Mouse (Mus musculus) stomach, embryonic 15.5 days (tissue): ENCODE data around the gene Fam83d. TPM values are rescaled to one million over a fixed set of nuclear protein-coding genes. Genes with fewer than 3 reads are reported as not detected.
"Not testable (repeated sequence)": the region's sequence is repeated elsewhere in the genome, so short reads cannot be mapped to it uniquely, and the experiment has no call there.

ENCODE experiments used
- ATAC-seq: fragments of 200-750 bp; cut with Nextera tagmentation; 2 replicates; pipeline ENCODE4 v1.8.0; 2017; ENCODE audit warnings: low read depth, moderate number of reproducible peaks, moderate TSS enrichment; ENCODE audit not compliant: insufficient read depth, low FRiP score
- H3K27ac ChIP-seq: fragments of 300-500 bp; sonication (generic); 2 replicates; pipeline ENCODE4 v1.5.1; 2015; ENCODE audit warnings: mild to moderate bottlenecking, inconsistent platforms
- H3K27me3 ChIP-seq: fragments of 300-500 bp; sonication (generic); replicated peaks from 2 replicates; pipeline ENCODE4 v1.6.1; 2015; ENCODE audit warnings: inconsistent platforms
- H3K36me3 ChIP-seq: fragments of 300-500 bp; sonication (generic); 2 replicates; pipeline ENCODE4 v1.6.1; 2015; ENCODE audit warnings: inconsistent platforms
- H3K4me1 ChIP-seq: fragments of 300-500 bp; sonication (generic); 2 replicates; pipeline ENCODE4 v1.6.1; 2015; ENCODE audit warnings: inconsistent platforms
- H3K4me2 ChIP-seq: fragments of 300-500 bp; sonication (generic); 2 replicates; pipeline ENCODE4 v1.6.1; 2015; ENCODE audit warnings: mild to moderate bottlenecking, inconsistent platforms
- H3K4me3 ChIP-seq: fragments of 300-500 bp; sonication (generic); replicated peaks from 2 replicates; pipeline ENCODE4 v1.5.1; 2015; ENCODE audit warnings: inconsistent platforms
- H3K9ac ChIP-seq: fragments of 300-500 bp; sonication (generic); 2 replicates; pipeline ENCODE4 v1.6.1; 2015; ENCODE audit warnings: inconsistent platforms
- H3K9me3 ChIP-seq: fragments of 300-500 bp; sonication (generic); 2 replicates; pipeline ENCODE4 v1.6.1; 2016; ENCODE audit warnings: inconsistent platforms
- WGBS: fragments of 180-500 bp; shearing (Covaris S2); methylation state at CpG from one replicate; pipeline ENCODE4 v1.1.7; 2015; 5-methylcytosine and 5-hydroxymethylcytosine counted together
- polyA plus RNA-seq: library from polyadenylated mRNA; unstranded; fragments of >200 nt; fragmentation: Nextera tagmentation; extraction: Ambion mirVana; gene quantifications from 2 replicates; pipeline ENCODE4 v1.2.1, GENCODE M21; 2015

Fam83d gene
- polyA plus RNA-seq, 1 experiment from 2014 or later, result 45.2 TPM

DNA sequence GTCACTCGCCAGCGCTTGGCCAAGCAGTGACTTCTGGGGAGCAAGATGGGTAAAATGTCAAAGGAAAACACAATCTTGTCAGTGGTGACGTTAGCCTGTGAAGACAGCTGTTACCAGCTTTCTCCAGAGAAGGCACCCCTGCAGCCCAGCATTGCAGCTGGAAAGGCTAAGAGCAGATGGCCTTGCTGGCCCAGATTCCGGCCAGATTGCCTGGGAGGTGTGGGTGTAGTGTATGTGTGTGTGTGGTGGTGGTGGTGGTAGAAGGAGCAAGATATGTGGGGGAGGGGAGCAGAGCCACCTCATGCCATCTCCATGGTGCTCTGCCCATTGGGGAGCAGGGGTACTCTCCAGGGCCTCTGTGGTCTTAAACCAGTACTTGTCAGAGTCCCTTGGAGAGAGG lies 34.8 kb upstream of the Fam83d start:
- Histone ChIP-seq H3K4me3 (no peak overlapping the region), H3K9ac (no peak overlapping the region), H3K36me3 (no peaks in the 10 kb centered on the region), H3K4me2 (no peak overlapping the region), H3K9me3 (no peaks in the 10 kb centered on the region), H3K27me3 (no peaks in the 10 kb centered on the region), H3K4me1 (0 out of 2 replicates have a peak, but pooled peaks cover 3% of the 10 kb centered on the region), H3K27ac (no peak overlapping the region)
- ATAC-seq, result no peak
- WGBS, result 72% methylated on average over 4 of the region's 4 CpGs

DNA sequence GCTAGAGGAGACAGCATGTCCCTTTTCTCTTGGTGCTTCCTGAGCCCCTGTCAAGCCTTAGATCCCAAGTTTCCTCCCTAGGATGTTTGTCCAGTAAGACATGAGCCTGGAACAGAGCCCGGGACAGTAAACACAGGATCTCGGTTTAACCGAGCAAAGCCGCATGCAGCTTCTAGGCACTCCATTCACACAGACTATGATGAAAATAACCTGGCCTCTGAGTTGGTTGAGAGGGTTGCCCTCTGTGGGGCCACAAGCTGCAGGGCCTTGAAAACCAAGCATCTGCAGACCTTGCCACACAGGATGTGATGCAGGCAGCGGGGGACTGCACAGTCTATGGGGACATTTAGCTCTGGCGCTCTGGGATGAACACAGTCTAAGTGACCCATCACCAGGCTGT lies 34.0 kb upstream of the Fam83d start:
- H3K4me1 ChIP-seq, result 0 out of 2 replicates have a peak, but pooled peaks cover 3% of the 10 kb centered on the region
- no peak overlapping the region for H3K9ac ChIP-seq
- H3K27me3 ChIP-seq, result no peaks in the 10 kb centered on the region
- no peaks in the 10 kb centered on the region for H3K9me3 ChIP-seq
- WGBS, result 57% methylated on average over 6 of the region's 6 CpGs
- no peak overlapping the region for H3K4me2 ChIP-seq
- ATAC-seq, result no peak
- no peaks in the 10 kb centered on the region for H3K36me3 ChIP-seq
- no peak overlapping the region for H3K4me3 ChIP-seq
- peak overlapping the region; percentile 26; the same call in 1 of the 2 replicates for H3K27ac ChIP-seq

DNA sequence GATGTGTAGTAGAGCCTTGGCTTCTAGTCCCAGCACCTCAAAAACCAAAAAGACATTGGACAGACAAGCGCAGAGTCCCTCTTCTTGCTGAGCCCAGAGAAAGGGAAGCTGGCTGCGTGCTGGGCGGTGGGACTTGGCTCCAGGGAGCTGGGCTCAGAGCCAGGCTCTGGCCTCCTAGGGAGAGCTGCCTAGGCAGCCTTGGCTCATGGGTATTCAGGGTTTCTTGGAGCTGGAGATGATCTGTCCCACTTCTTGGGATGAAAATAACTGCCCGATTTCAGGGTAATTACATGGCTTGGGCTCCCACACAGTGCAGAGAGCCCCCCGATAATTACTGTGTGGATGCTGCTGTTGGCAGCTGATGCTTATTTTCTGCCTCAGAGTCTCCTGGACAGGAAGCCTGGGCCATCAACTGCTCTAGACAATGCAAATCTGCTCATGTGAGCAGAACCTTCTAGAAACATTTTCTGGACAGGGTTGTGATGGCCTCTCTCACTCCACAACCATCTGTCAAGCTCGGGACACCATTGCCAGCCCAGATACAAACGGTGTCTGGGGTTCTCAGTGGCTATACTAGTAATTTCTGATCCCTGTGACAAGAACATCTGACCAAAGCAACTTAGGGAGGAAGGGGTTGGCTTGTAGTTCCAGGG lies 33.3 kb upstream of the Fam83d start:
- no peaks in the 10 kb centered on the region for H3K36me3 ChIP-seq
- H3K27ac ChIP-seq, result peak overlapping the region; percentile 26; the same call in 1 of the 2 replicates
- ATAC-seq, result no peak
- no peak overlapping the region for H3K4me2 ChIP-seq
- H3K9me3 ChIP-seq, result no peaks in the 10 kb centered on the region
- no peak overlapping the region for H3K9ac ChIP-seq
- 0 out of 2 replicates have a peak, but pooled peaks cover 3% of the 10 kb centered on the region for H3K4me1 ChIP-seq
- H3K4me3 ChIP-seq, result no peak overlapping the region
- 67% methylated on average over 7 of the region's 7 CpGs for WGBS
- no peaks in the 10 kb centered on the region for H3K27me3 ChIP-seq

DNA sequence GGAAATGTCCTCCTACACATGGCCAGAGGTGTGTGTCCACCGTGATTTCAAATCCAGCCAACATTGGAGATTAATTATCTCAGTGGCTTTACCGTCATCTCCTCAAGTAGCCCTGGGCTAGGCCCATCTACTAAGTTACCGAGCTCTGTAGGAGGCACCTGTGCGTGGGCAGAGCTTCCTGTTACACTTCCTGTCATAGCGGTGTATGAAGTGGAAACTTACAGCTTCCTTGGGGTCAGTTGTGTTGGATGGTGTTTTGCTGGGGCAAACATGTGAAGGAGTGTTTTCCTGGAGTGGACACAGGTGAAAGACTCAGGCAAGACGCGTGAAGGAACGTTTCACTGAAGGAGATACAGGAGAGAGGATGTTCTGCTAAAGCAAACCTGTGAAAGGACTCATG lies 32.6 kb upstream of the Fam83d start:
- Histone ChIP-seq H3K9me3 (no peaks in the 10 kb centered on the region), H3K9ac (no peak overlapping the region), H3K36me3 (no peaks in the 10 kb centered on the region), H3K4me3 (no peak overlapping the region), H3K27ac (no peak overlapping the region), H3K4me2 (no peak overlapping the region), H3K4me1 (0 out of 2 replicates have a peak, but pooled peaks cover 3% of the 10 kb centered on the region), H3K27me3 (no peaks in the 10 kb centered on the region)
- no peak for ATAC-seq
- whole genome bisulfite sequencing, result 86% methylated on average over 8 of the region's 8 CpGs

DNA sequence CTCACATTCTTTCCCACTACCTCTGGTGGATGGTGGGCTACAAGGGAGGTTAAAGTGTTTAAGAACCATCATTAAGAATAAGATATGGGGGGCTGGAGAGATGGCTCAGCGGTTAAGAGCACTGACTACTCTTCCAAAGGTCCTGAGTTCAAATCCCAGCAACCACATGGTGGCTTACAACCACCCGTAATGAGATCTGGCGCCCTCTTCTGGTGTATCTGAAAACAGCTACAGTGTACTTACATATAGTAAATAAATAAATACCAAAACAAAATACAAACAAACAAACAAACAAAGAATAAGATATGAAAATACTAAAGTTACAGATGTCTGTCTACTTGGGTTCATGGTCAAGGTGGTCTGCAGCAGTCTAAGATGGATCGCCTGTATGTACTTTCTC lies 31.6 kb upstream of the Fam83d start:
- H3K9me3 ChIP-seq, H3K36me3 ChIP-seq, H3K9ac ChIP-seq, ATAC-seq, H3K4me3 ChIP-seq, H3K4me2 ChIP-seq, H3K27me3 ChIP-seq, H3K4me1 ChIP-seq, H3K27ac ChIP-seq: not testable (repeated sequence)
- whole genome bisulfite sequencing, result 80% methylated on average over 4 of the region's 4 CpGs

DNA sequence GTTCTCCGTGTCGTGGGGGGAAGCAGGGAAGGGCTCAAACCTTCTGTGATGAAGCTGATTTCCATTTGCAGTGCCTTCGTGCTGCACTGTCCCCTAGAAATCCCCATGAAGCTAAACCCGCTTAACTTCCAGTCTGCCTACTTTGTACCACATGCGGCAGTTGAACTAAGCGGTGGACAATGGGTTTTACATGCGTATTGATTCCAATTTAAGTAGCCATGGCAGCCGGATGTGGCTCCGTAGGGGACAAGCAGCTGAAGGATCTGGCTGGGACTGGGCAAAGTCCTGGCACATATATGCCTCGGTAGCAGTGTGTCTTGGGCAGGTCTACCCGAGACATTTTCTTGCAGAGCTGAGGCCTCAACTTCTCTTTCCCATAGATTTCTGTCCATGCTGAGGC lies 29.3 kb upstream of the Fam83d start:
- no peaks in the 10 kb centered on the region for H3K9me3 ChIP-seq
- ATAC-seq, result no peak
- H3K27ac ChIP-seq, result no peak overlapping the region
- H3K4me1 ChIP-seq, result 0 out of 2 replicates have a peak, but pooled peaks cover 3% of the 10 kb centered on the region
- no peak overlapping the region for H3K4me2 ChIP-seq
- no peaks in the 10 kb centered on the region for H3K27me3 ChIP-seq
- WGBS, result 74% methylated on average over 11 of the region's 11 CpGs
- H3K4me3 ChIP-seq, result no peak overlapping the region
- H3K9ac ChIP-seq, result no peak overlapping the region
- H3K36me3 ChIP-seq, result no peaks in the 10 kb centered on the region

DNA sequence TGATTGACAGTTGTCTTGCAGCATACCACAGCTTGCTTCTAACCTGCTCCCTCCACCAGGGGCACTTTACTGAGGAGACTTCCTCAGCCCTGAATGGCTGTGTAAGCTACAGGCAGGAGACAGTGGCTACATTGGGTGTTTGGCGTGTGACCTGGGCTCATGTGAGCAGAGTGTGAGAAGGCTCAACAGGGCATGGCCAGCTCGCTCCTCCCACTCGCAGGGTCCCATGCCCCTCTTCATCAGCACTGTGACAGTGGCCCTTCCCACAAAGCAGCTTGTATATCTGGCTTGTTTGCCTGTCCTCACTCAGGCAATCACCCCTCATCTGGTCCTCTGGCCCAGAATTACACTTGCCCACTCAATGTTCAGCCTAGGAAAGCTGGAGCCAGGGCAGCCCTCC lies 28.8 kb upstream of the Fam83d start:
- Histone ChIP-seq H3K4me3 (no peak overlapping the region), H3K9me3 (no peaks in the 10 kb centered on the region), H3K9ac (no peak overlapping the region), H3K36me3 (no peaks in the 10 kb centered on the region), H3K4me1 (0 out of 2 replicates have a peak, but pooled peaks cover 3% of the 10 kb centered on the region), H3K4me2 (no peak overlapping the region), H3K27me3 (no peaks in the 10 kb centered on the region), H3K27ac (no peak overlapping the region)
- 73% methylated on average over 3 of the region's 3 CpGs for WGBS
- no peak for ATAC-seq

DNA sequence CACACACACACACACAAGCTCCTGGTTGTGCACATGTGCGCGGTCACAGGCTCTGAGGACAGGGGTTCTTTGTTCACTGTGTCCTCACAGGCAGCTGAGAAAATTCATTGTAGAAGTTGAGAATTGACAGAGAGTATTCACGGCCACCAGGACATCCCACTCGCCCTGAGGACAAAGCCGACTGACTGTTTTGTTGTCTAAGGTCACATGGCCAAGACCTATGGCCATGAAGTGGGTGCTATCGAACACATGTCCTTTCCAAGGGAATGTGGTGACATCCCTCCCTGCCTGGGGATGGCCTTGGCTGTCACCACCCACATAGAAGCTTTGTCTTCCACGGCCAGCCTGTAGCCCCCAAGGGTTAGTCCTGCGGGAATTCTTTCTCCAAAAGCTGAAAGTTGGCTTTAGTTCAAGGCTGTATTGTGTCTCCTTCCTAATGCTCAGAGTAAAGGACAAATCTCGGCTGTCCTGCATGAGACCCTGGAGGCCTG lies 26.8 kb upstream of the Fam83d start:
- H3K4me2 ChIP-seq, result no peak overlapping the region
- H3K4me3 ChIP-seq, result no peak overlapping the region
- H3K27me3 ChIP-seq, result no peaks in the 10 kb centered on the region
- WGBS, result 69% methylated on average over 9 of the region's 9 CpGs
- no peaks in the 10 kb centered on the region for H3K9me3 ChIP-seq
- ATAC-seq, result no peak
- no peak overlapping the region for H3K27ac ChIP-seq
- no peaks in the 10 kb centered on the region for H3K4me1 ChIP-seq
- no peaks in the 10 kb centered on the region for H3K36me3 ChIP-seq
- H3K9ac ChIP-seq, result no peak overlapping the region

DNA sequence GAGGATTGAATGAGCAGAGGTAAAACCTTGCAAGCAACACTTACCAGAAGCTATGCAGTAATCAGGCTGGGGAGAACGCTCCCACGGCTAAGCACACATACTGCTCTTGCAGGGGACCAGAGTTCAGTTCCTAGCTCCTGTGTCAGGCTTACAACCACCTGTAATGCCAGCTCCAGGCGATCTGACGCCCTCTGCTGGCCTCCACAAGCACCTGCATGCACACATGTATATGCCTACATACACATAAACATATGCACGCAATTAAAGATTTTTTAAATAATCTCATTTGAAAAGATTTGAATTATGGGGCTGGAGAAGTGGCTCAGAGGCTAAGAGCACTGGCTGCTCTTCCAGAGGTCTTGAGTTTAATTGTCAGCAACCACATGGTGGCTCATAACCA lies 25.5 kb upstream of the Fam83d start:
- no peak for ATAC-seq
- 69% methylated on average over 5 of the region's 5 CpGs for WGBS
- no peaks in the 10 kb centered on the region for H3K9me3 ChIP-seq

DNA sequence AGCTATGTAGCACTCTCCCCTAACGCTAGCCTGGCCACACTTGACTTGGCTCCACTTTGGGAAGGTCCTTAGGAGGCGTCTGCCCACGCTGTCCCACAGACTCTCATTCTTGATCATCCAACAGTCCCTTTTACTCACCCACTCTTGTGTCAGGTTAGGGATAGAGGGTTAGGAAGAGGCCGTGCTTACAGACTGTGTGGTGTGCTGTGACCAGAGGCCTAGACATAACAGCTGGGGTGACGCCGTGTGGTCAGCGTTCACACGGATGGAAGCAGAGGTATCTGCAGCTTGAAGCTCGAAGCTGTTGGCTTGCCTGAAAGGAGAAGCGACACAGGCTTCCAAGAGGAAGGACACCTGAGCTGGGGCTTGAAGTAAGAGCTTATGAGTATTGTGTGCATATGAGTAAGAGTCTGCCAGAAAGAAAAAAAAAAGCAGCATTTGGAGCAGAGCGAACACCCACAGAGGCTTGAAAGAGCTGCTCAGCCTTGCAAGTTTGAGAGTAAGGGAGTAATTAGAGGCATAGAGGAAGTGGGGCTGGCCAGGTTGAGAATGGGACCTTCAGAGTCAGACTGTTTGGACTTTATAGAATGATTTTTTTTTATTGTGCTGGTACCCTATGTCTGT lies 24.3 kb upstream of the Fam83d start:
- Histone ChIP-seq H3K4me1 (no peaks in the 10 kb centered on the region), H3K4me2 (no peak overlapping the region), H3K36me3 (no peaks in the 10 kb centered on the region), H3K4me3 (no peak overlapping the region), H3K9ac (no peak overlapping the region), H3K27ac (no peak overlapping the region), H3K9me3 (no peaks in the 10 kb centered on the region), H3K27me3 (no peaks in the 10 kb centered on the region)
- ATAC-seq, result no peak
- WGBS, result 88% methylated on average over 11 of the region's 11 CpGs

More for the DNA sequence above, 25.5 kb upstream of the Fam83d start:
- Histone ChIP-seq H3K4me1 (no peaks in the 10 kb centered on the region), H3K27ac (no peak overlapping the region), H3K4me2 (no peak overlapping the region), H3K36me3 (no peaks in the 10 kb centered on the region), H3K27me3 (no peaks in the 10 kb centered on the region), H3K4me3 (no peak overlapping the region), H3K9ac (no peak overlapping the region)

DNA sequence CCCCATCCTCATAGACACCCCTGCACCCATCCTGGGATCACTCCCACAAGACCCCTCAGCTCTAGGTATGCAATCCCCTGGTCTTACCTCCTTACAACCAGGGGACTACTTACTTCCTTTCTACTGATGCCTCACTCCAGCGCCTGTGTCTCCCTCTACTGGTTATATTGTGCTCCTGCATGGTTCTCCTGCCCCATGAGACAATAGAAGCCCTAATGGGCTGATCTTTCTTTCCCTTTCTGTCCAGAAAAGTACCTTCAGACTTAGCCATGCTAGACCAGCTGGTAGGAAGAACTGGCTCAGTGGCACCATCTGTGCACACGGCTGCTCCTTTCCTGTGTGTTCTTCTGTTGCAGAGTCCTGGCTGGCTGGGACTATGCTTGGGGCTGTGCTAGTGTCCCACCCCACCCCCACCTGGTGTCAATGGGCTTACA lies 22.8 kb upstream of the Fam83d start:
- 18% methylated on average over 2 of the region's 2 CpGs for whole genome bisulfite sequencing
- no peaks in the 10 kb centered on the region for H3K27me3 ChIP-seq
- H3K27ac ChIP-seq, result no peak overlapping the region
- H3K9ac ChIP-seq, result no peak overlapping the region
- no peaks in the 10 kb centered on the region for H3K9me3 ChIP-seq
- H3K4me3 ChIP-seq, result no peak overlapping the region
- no peak overlapping the region for H3K4me2 ChIP-seq
- H3K4me1 ChIP-seq, result no peaks in the 10 kb centered on the region
- H3K36me3 ChIP-seq, result no peaks in the 10 kb centered on the region
- peak; percentile 22; the same call in 1 of the 2 replicates for ATAC-seq

DNA sequence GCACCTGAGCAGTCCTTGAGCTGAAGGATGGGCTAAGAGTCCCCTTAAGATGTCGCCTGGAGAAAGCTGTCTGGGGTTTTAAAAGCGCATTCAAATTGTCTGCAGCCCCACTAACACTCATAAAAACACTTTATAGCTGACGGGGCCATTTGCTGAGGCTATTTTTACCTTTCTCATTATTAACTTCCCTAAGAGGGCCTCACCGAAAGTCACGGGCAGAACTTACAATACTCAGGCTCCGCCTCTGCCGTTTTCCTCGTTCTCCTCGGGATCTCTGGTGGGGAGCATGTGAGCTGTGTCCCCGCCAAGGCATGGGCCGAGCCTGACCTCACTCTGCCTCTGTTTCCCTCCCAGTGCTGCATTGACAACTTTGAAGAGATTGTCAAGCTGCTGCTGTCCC lies 21.7 kb upstream of the Fam83d start:
- ATAC-seq, result no peak
- H3K27me3 ChIP-seq, result no peaks in the 10 kb centered on the region
- 61% methylated on average over 11 of the region's 11 CpGs for WGBS
- H3K9ac ChIP-seq, result no peak overlapping the region
- no peaks in the 10 kb centered on the region for H3K4me1 ChIP-seq
- H3K27ac ChIP-seq, result no peak overlapping the region
- H3K9me3 ChIP-seq, result no peaks in the 10 kb centered on the region
- no peak overlapping the region for H3K4me2 ChIP-seq
- H3K4me3 ChIP-seq, result no peak overlapping the region
- no peaks in the 10 kb centered on the region for H3K36me3 ChIP-seq
